Mouse (Mus musculus) thymus, adult 2 months (tissue): ENCODE results near the gene Gipr. TPM values are rescaled to one million over a fixed set of nuclear protein-coding genes. Genes with fewer than 3 reads are reported as not detected.

Experiments used
- DNase-seq: peaks from one replicate; pipeline ENCODE4 v3.0.0; 2021
- H3K27ac ChIP-seq: fragments of 200-500 bp; 2 replicates; pipeline ENCODE4 v1.5.1; 2012; ENCODE audit warnings: low read length, control low read depth; ENCODE audit not compliant: control insufficient read depth, insufficient read depth
- H3K27me3 ChIP-seq: fragments of 200-500 bp; 2 replicates; pipeline ENCODE4 v1.6.1; 2012; ENCODE audit warnings: mild to moderate bottlenecking, low read length, moderate library complexity, mixed read lengths; ENCODE audit not compliant: control insufficient read depth, insufficient read depth
- H3K36me3 ChIP-seq: fragments of 200-500 bp; 2 replicates; pipeline ENCODE4 v1.6.1; 2012; ENCODE audit warnings: mild to moderate bottlenecking, low read length, moderate library complexity; ENCODE audit not compliant: control insufficient read depth, insufficient read depth
- H3K4me1 ChIP-seq: fragments of 200-500 bp; replicated peaks from 2 replicates; pipeline ENCODE4 v1.6.1; 2012; ENCODE audit warnings: low read length; ENCODE audit not compliant: control insufficient read depth, insufficient read depth
- H3K4me3 ChIP-seq: fragments of 200-500 bp; 2 replicates; pipeline ENCODE4 v1.5.1; 2012; ENCODE audit warnings: mild to moderate bottlenecking, low read length, control low read depth, moderate library complexity; ENCODE audit not compliant: control insufficient read depth, insufficient read depth
- CTCF ChIP-seq: fragments of 200-500 bp; IDR thresholded peaks from 2 replicates; pipeline ENCODE4 v1.5.1; 2012; ENCODE audit warnings: mild to moderate bottlenecking, control low read depth, low read length, moderate library complexity, borderline replicate concordance; ENCODE audit not compliant: control insufficient read depth, poor library complexity, insufficient read depth; ENCODE audit errors: extremely low read depth
- POLR2A ChIP-seq: fragments of 200-500 bp; IDR thresholded peaks from 2 replicates; pipeline ENCODE4 v1.6.1; 2012; ENCODE audit warnings: mild to moderate bottlenecking, low read length, control low read depth, moderate library complexity; ENCODE audit not compliant: control insufficient read depth, poor library complexity, insufficient read depth; ENCODE audit errors: extremely low read depth
- WGBS: fragments of 180-500 bp; shearing (Covaris S2); methylation state at CpG from one replicate; pipeline ENCODE4 v1.1.7; 2018; 5-methylcytosine and 5-hydroxymethylcytosine counted together
- polyA plus RNA-seq: library from polyadenylated mRNA; depleted of rRNA; stranded (reverse); fragments of >200 nt; gene quantifications from 2 replicates; pipeline ENCODE4 v1.2.3, GENCODE M21; 2012

Gipr gene
- polyA plus RNA-seq, 1 experiment, result 0.73 TPM

- WGBS, result 89% methylated on average over 5 of the region's 5 CpGs
- H3K4me1 ChIP-seq, result peaks cover 6% of the 10 kb centered on the region
- no peaks in the 10 kb centered on the region for H3K36me3 ChIP-seq
- H3K4me3 ChIP-seq, result no peak overlapping the region
- H3K27me3 ChIP-seq, result no peaks in the 10 kb centered on the region
- H3K27ac ChIP-seq, result no peak overlapping the region
- no peak for DNase-seq
- no peak for TF ChIP-seq CTCF
- no peak for TF ChIP-seq POLR2A
Measured at GRCm38 (mm10) chr7:19127744-19128143, 38.2 kb downstream of the Gipr start.

- peaks cover 3% of the 10 kb centered on the region for H3K4me1 ChIP-seq
- no peak overlapping the region for H3K4me3 ChIP-seq
- H3K27ac ChIP-seq, result no peak overlapping the region
- TF ChIP-seq POLR2A, result no peak
- no peak for TF ChIP-seq CTCF
- DNase-seq, result no peak
- H3K27me3 ChIP-seq, result no peaks in the 10 kb centered on the region
- 88% methylated on average over 6 of the region's 6 CpGs for whole genome bisulfite sequencing
- H3K36me3 ChIP-seq, result no peaks in the 10 kb centered on the region
Measured at GRCm38 (mm10) chr7:19124713-19125112, 41.2 kb downstream of the Gipr start.

GRCm38 (mm10) chr7:19121686-19122085 lies 44.2 kb downstream of the Gipr start:
- H3K36me3 ChIP-seq, result no peaks in the 10 kb centered on the region
- H3K27me3 ChIP-seq, result no peaks in the 10 kb centered on the region
- 94% methylated on average over 4 of the region's 4 CpGs for whole genome bisulfite sequencing
- no peak for DNase-seq
- TF ChIP-seq CTCF, result no peak
- no peak for TF ChIP-seq POLR2A
- H3K4me3 ChIP-seq, result no peak overlapping the region
- H3K27ac ChIP-seq, result no peak overlapping the region
- peaks cover 7% of the 10 kb centered on the region for H3K4me1 ChIP-seq

GRCm38 (mm10) chr7:19119631-19120429 lies 46.1 kb downstream of the Gipr start, which contains the start of gene Fbxo46:
Gene Fbxo46 (plus strand): TSS chr7:19119859.
- WGBS, result 1% methylated on average over 34 of the region's 34 CpGs
- Histone ChIP-seq H3K27me3 (no peaks in the 10 kb centered on the region), H3K27ac (no peak within 1 kb of the TSS; the same call in 1 of the 2 replicates), H3K36me3 (no peaks in the 10 kb centered on the region), H3K4me3 (peak within 1 kb of the TSS; percentile 80), H3K4me1 (peaks cover 7% of the 10 kb centered on the region)
- no peak; the same call in 1 of the 2 replicates for TF ChIP-seq CTCF
- peak; percentile 88; the same call in 1 of the 2 replicates for TF ChIP-seq POLR2A
- peak; percentile 95 for DNase-seq

GRCm38 (mm10) chr7:19119083-19119482 lies 46.8 kb downstream of the Gipr start:
- DNase-seq, result no peak
- Histone ChIP-seq H3K4me1 (peaks cover 7% of the 10 kb centered on the region), H3K4me3 (no peak overlapping the region), H3K27ac (no peak overlapping the region), H3K36me3 (no peaks in the 10 kb centered on the region), H3K27me3 (no peaks in the 10 kb centered on the region)
- no peak for TF ChIP-seq POLR2A
- TF ChIP-seq CTCF, result no peak
- WGBS, result 97% methylated on average over 8 of the region's 8 CpGs

GRCm38 (mm10) chr7:19118028-19118771 lies 47.7 kb downstream of the Gipr start, which contains the start of gene Gm4969:
Gene Gm4969 (minus strand): TSS chr7:19118368.
- Histone ChIP-seq H3K4me1 (peaks cover 7% of the 10 kb centered on the region), H3K36me3 (no peaks in the 10 kb centered on the region), H3K27ac (no peak within 1 kb of the TSS), H3K4me3 (no peak within 1 kb of the TSS), H3K27me3 (no peaks in the 10 kb centered on the region)
- 51% methylated on average over 64 of the region's 64 CpGs for WGBS
- peak; percentile 52 for DNase-seq
- TF ChIP-seq CTCF (no peak), POLR2A (no peak)
